Mouse (Mus musculus): Measurements from ENCODE around the gene Srgn. TPM values are rescaled to one million over a fixed set of nuclear protein-coding genes. Genes with fewer than 3 reads are reported as not detected.
"Not testable (repeated sequence)": the region's sequence is repeated elsewhere in the genome, so short reads cannot be mapped to it uniquely, and the experiment has no call there.

Srgn gene
- total RNA-seq, 1 experiment from 2014 or later, result 1,072 TPM

DNA sequence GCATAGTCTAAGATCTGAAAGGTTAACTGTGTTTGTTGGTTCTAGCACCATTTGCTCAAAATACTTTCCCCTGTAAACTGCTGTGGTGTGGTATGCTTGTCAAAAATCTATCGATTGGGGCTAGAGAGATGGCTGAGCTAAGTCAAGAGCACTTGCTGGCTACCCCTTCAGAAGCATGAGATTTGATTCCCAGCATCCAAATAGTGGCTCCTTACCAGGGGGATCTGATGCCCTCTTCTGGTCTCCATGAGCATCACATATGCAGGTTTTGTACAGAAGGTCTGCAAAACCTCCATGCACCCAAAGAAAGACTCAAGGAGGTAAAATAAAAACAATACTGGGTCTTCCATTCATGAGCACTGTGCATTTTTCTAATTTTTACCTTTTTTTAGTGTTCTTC is 39.0 kb downstream of the Srgn start:
- ATAC-seq (replicated peaks; ENCODE audit: low read depth, poor library complexity, severe bottlenecking), result peak; percentile 35

DNA sequence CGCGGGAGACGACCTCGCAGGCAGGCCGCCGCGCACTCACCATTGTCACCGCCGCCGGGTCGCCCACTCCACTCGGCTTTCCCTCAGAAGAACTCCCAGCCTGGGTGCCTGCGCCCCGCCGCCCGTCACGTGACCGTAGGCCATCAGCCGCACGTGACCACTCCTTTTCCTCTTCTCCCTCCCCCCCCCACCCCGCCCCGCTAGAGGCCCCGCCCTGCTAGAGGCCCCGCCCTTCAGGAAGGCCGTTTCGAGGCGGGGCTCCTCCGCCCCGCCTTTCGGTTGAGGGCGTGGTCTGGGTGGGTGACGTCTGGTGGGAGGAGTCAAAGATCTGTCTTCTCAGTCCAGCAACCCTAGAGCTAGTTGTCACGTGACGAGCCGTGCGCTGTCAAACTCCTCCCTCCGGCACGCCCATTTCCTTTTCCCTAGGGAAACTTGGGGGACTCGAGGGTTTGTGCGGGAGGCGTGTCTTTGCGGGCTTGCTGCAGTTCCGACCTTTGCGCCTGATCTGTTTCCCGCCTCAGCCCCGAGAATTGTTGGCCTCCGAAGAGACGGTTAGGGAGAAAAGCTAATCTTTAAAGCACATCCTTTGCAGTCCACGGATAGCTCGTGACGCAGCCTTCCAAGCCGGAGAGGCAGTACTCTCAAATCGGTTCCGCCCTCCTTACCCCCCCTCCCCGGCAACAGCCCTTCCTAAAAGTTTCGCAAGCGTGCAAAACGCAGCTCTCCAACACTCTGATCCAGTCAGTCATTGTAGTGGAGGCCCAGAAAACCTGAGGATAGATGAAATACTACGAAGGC is 40.4 kb downstream of the Srgn start, which contains the start of gene Vps26a:
TSS of gene Vps26a (minus strand) at position 188 of the 798 bp plus-strand sequence.
- peak; percentile 76 for ATAC-seq (replicated peaks; ENCODE audit: low read depth, poor library complexity, severe bottlenecking)

DNA sequence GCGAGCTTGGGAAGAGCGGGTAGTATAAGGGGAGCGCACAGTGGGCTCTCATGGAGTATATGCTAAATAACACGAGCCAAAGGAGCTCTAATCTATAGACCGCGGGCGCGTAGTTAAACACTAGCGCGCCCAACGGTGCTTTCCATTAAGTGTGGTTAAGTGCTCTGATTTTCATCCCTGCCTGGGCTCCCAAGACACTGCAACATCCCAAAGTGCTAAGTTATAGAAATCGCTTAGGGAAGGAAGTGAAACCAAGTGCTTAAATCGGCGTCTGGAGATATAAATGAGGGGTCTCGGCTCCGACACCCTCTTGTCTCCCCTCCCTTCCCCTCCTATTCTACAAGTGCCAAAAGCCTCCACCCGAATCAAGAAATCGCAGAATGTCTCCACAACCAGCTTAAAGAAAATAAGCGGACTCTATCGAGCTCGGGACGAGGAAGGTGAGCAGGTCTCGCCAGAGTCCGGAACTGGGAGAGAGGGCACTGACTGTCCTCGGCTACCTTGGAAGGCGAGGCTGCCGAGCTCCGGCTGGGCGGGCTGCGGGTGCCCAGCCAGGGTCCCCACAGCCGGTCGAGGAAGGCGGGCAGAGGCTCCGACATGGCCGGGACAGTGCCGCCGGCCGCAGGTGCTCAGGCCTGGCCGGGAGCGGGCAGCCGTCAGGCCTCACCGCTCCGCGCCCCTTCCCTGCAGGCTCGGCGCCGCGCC is 41.2 kb downstream of the Srgn start:
- peak; percentile 16; the same call in 1 of the 2 replicates for ATAC-seq (replicated peaks; ENCODE audit: low read depth, poor library complexity, severe bottlenecking)

DNA sequence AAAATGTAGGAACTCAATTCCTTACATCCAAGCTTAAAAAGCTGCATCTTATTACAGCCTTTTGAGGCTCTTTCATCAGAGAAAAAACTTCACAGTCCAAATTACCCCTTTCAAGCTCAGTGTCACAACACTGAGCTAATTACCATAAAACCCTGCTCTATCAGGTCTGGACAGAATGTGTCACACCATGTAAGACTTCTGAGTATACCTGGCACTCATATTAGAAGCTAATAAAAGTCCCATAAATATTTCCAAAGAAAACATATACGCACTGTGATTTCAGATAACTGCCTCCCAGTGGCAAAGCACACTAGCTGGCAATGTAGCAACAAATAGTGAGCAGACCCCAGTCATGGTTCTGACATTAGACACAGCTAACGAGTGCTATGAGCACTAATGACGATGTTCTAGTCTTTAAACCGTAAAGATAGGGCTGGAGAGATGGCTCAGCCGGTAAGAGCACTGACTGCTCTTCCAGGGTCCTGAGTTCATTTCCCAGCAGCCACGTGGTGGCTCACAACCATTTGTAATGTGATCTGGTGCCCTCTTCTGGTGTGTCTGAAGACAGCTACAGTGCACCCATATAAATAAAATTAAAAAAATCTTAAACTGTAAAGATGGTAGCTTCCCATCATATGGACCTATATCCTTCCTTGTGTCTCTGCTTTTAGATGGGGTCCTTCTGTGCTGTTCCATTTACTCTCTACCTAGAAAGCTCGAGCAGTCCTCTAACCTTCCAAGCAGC is 46.0 kb downstream of the Srgn start:
- no peak for ATAC-seq (replicated peaks; ENCODE audit: low read depth, poor library complexity, severe bottlenecking)

DNA sequence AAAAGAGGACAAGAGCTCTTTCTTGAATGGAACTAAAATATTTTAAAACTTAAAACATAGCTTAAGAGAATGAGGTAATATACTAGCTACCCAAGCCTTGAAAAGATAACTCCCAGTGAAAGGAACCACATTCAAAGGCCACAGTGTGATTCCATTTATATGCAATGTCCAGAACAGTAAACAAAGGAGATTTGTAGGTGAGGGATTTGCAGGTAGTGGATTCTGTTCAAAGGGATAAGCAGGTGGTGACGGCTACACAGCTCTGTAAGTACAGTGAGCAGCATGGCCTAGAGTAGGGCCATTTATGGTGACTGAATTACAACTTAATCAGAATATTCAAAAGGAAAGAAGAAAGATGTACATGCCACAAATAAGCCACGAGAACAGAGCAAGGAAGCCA is 50.3 kb downstream of the Srgn start:
- no peak for ATAC-seq (replicated peaks; ENCODE audit: low read depth, poor library complexity, severe bottlenecking)

DNA sequence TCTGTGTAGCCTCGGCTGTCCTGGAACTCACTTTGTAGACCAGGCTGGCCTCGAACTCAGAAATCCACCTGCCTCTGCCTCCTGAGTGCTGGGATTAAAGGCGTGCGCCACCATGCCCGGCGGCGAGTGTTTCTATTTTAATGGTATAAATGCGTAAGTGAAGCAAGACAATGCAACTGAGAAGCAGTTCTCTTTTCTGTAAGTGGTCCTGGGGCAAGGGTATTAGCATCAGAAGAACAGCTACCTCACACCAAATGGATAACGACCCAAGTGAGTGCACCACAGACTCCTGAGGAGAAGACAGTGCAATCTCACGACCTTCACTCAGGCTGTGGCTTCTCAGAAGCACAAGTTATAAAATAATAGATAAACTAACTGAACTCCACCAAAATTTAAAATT is 52.3 kb downstream of the Srgn start:
- ATAC-seq (replicated peaks; ENCODE audit: low read depth, poor library complexity, severe bottlenecking), result no peak

DNA sequence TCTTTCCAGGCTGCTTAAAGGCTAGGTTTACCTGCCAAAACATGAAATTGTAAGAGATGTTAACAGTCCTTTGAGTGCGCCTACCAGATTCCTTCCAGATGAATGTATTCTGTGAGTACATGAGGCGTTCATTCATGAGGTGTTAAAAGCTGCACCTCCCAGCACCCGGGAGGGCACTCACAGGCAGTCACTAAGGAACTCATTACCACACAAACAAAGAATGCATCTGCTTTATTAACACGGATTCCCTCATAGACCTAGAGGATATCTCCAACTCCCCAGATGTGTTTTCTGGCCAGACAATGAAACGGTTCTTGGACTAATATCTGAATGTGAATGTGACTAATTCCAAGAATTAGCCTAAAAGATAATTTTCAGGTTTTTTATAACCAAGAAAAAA is 56.1 kb downstream of the Srgn start:
- no peak for ATAC-seq (replicated peaks; ENCODE audit: low read depth, poor library complexity, severe bottlenecking)

DNA sequence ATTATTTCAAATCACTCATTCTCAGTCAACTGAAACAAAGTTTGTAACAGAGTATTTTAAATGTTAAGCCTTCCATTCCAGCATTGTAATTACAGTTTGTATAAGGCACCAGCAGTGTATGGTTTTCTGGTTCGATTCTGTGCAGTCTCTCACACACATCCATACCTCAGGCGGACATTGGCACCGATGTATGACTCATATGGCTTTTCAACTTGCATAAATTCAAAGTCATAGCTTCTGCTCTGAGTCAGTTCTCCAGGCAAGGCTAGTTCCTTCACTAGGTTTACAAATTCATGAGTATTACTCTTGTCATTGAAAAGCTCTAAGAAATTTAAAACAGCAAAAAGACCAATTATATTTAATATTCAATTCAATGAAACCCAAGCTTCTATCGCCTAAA is 57.5 kb downstream of the Srgn start:
- ATAC-seq (replicated peaks; ENCODE audit: low read depth, poor library complexity, severe bottlenecking), result no peak

DNA sequence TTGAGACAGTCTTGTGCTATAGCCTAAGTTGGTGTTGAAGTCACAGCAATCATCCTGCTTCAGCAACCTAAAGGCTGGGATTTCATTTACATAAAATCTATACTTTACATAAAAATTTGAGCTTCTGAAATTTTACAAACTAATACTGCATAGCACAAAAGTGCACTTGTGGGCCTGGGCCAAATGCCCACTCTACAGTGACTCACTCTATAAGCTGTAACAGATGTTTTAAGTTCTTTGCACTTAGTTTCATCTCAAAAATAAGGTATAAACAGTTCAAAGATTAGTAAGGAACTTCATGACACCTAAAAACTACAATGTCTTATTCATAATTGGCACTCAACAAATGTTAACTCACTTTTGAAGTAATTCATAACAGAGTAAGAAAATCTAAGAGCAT is 65.9 kb downstream of the Srgn start:
- no peak for ATAC-seq (replicated peaks; ENCODE audit: low read depth, poor library complexity, severe bottlenecking)

DNA sequence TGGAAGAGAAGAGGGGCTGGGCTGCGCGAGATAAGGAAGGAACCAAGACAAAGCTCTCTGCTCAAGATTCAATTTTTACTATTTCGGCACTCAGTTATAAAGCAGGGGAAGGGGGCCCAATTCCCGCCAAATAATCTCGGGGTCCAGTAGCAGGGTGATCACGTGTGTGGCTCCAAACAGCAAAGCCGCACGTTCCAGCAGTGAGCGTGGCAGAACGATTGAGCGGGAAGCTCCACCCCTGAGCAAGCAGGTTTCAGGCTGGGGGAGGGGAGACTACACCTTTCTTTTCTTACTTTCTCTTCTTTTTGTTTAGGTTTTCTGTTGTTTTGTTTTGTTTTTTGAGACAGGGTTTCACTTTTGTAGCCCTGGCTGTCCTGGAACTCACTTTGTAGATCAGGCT is 75.2 kb downstream of the Srgn start:
- ATAC-seq (replicated peaks; ENCODE audit: low read depth, poor library complexity, severe bottlenecking), result not testable (repeated sequence)

DNA sequence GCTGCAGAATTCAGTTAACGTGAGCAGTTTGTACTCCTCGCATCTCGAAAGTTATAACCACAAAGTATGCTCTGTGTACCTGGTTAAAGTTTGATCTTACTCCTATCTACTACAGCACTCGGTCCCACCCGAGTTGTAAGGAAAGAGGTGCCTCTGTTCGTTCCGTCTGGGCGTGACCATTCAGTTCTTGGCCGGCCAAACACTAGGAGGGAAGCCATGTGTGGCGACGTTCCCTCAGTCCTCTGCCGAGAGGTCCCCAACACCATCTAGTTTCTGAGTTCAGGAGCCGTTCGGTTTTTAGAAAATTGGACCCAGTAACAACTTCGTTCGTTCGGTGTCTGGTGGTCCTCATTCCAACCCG is 77.0 kb downstream of the Srgn start:
- ATAC-seq (replicated peaks; ENCODE audit: low read depth, poor library complexity, severe bottlenecking), result peak; percentile 21

DNA sequence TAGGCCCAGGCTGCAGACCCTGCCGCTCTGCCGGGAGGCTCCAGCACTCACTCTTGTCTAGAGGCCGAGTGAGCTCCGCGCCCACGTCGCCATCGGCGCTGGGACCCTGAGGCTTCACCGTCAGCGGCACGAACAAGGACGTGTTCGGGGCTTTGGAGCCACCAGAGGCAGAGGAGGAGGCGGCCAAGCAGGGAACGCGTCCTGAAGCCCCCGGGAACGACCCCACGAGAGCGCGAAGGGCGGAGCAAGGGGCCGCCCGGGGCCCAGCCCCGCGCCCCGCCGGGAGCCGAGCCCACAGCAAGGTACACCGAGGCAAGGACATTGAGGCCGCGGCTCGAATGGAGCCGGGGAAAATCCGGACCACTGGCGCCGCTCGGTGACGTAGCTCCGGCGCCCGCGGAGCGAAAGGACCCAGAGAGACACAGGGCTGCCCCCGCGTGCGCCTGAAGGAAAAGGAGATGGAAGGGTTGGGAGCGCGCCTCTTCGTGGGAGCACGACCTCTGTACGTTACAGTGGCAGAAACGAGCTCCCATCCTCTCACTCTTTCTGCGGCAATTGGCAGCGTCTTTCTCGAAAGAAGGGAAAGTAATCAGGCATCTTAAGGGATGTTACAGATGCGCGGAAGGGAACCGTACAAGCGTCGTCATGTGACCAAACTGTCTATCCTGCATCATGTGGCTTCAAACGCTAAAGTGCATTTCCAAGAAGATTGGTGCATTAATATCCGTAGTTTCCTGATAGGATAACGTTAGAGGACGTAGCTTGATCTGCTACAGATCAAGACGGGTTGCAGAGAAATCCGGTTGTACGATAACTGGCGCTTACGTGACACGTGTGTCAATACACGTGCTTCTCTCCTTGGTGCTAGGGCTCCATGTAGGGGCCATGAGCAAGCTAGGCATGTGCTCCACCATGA is 77.6 kb downstream of the Srgn start, which contains the start of the genes 4930507D05Rik and Supv3l1:
TSS of gene 4930507D05Rik (plus strand) at position 126 of the 916 bp plus-strand sequence.
TSS of gene Supv3l1 (minus strand) at position 375 of the 916 bp plus-strand sequence.
- ATAC-seq (replicated peaks; ENCODE audit: low read depth, poor library complexity, severe bottlenecking), result peak; percentile 89

Other genes with a start within 250 kb of the Srgn start
- 156 and 195 TPM in 2 replicates for gene Hk1, start 147.5 kb downstream of the Srgn start, total RNA-seq (2017)
- gene Hkdc1, start 105.0 kb downstream of the Srgn start, total RNA-seq (2017), result not detected in 2 replicates
- 0.19 and 1.0 TPM in 2 replicates for gene 4930507D05Rik, start 78.0 kb downstream of the Srgn start, total RNA-seq (2017)
- gene Supv3l1, start 77.7 kb downstream of the Srgn start, total RNA-seq (2017), result 44.9 and 61.6 TPM in 2 replicates
- gene Vps26a, start 40.6 kb downstream of the Srgn start, total RNA-seq (2017), result 76.1 and 81.7 TPM in 2 replicates
- 13.7 and 19.9 TPM in 2 replicates for gene Kif1bp, start 51.0 kb upstream of the Srgn start, total RNA-seq (2017)
- gene Ddx21, start 74.8 kb upstream of the Srgn start, total RNA-seq (2017), result 280 and 283 TPM in 2 replicates
- 109 and 111 TPM in 2 replicates for gene Ddx50, start 123.8 kb upstream of the Srgn start, total RNA-seq (2017)
- gene Stox1, start 198.7 kb upstream of the Srgn start, total RNA-seq (2017), result 0.39 and 0.73 TPM in 2 replicates

All from common myeloid progenitor, adult 5-6 weeks (primary cell).